Mouse (Mus musculus) G1E (cell line): Measurements from ENCODE around the gene Stk36.

Experiments used
- CTCF ChIP-seq: IDR thresholded peaks from 2 replicates; pipeline ENCODE4 v1.5.1; 2012; ENCODE audit warnings: low read depth, low read length, inconsistent platforms, mixed read lengths
- GATA1 ChIP-seq: IDR thresholded peaks from 2 replicates; pipeline ENCODE4 v1.6.1; 2012; ENCODE audit warnings: borderline replicate concordance, low read length, inconsistent platforms, mixed read lengths

GRCm38 (mm10) chr1:74643926-74644325 is 42.7 kb downstream of the Stk36 start:
- TF ChIP-seq CTCF (no peak), GATA1 (no peak)
